Mouse (Mus musculus): ENCODE measurements at regions not wholly inside any gene's neighbourhood (a gene's known extent, or its start where the extent isn't known, plus 50 kb on each side); places are given as distances from the start of the nearest gene placed in this dataset.
A peak's percentile ranks its signal among the peaks of the same experiment; 100 is the strongest.

GRCm38 (mm10) chr3:159760293-159760692 is 79.2 kb upstream of the Wls start:
- Histone ChIP-seq H3K27ac (ENCODE audit: low read depth, low read length) (no peak overlapping the region), H3K36me3 (ENCODE audit: control insufficient read depth, insufficient read depth, low read length) (no peaks in the 10 kb centered on the region), H3K27me3 (ENCODE audit: control insufficient read depth, insufficient read depth, low read length) (no peaks in the 10 kb centered on the region), H3K9ac (ENCODE audit: low read depth, low read length) (no peak overlapping the region), H3K9me3 (ENCODE audit: control insufficient read depth, low read length) (no peaks in the 10 kb centered on the region), H3K4me1 (replicated peaks; ENCODE audit: control insufficient read depth, insufficient read depth, low read length) (no peaks in the 10 kb centered on the region), H3K4me2 (replicated peaks; ENCODE audit: low read depth, low read length) (no peak overlapping the region), H3K4me3 (ENCODE audit: low read depth, low read length) (no peak overlapping the region)
- no peak for DNase-seq (ENCODE audit: low spot score)
- 88% methylated on average over 2 of the region's 2 CpGs for WGBS
- ATAC-seq (ENCODE audit: low FRiP score): no peak

- 90% methylated on average over 2 of the region's 2 CpGs for WGBS
- DNase-seq (ENCODE audit: low spot score) (no peak), ATAC-seq (ENCODE audit: low FRiP score) (no peak)
- H3K36me3 ChIP-seq (ENCODE audit: control insufficient read depth, insufficient read depth, low read length): no peaks in the 10 kb centered on the region
- no peak overlapping the region for H3K4me3 ChIP-seq (ENCODE audit: low read depth, low read length)
- no peaks in the 10 kb centered on the region for H3K9me3 ChIP-seq (ENCODE audit: control insufficient read depth, low read length)
- H3K27me3 ChIP-seq (ENCODE audit: control insufficient read depth, insufficient read depth, low read length): no peaks in the 10 kb centered on the region
- no peak overlapping the region for H3K4me2 ChIP-seq (replicated peaks; ENCODE audit: low read depth, low read length)
- no peak overlapping the region for H3K27ac ChIP-seq (ENCODE audit: low read depth, low read length)
- H3K4me1 ChIP-seq (replicated peaks; ENCODE audit: control insufficient read depth, insufficient read depth, low read length): no peaks in the 10 kb centered on the region
- H3K9ac ChIP-seq (ENCODE audit: low read depth, low read length): no peak overlapping the region
These were observed 78.5 kb upstream of the Wls start for GRCm38 (mm10) chr3:159760949-159761348.

- H3K4me3 ChIP-seq (ENCODE audit: low read depth, low read length): no peak overlapping the region
- ATAC-seq (ENCODE audit: low FRiP score) (peak; percentile 84), DNase-seq (ENCODE audit: low spot score) (peak; percentile 53)
- no peaks in the 10 kb centered on the region for H3K27me3 ChIP-seq (ENCODE audit: control insufficient read depth, insufficient read depth, low read length)
- H3K9ac ChIP-seq (ENCODE audit: low read depth, low read length): no peak overlapping the region
- H3K4me2 ChIP-seq (replicated peaks; ENCODE audit: low read depth, low read length): no peak overlapping the region
- WGBS: 6% methylated on average over 13 of the region's 13 CpGs
- no peak overlapping the region for H3K27ac ChIP-seq (ENCODE audit: low read depth, low read length)
- no peaks in the 10 kb centered on the region for H3K36me3 ChIP-seq (ENCODE audit: control insufficient read depth, insufficient read depth, low read length)
- no peaks in the 10 kb centered on the region for H3K9me3 ChIP-seq (ENCODE audit: control insufficient read depth, low read length)
- no peaks in the 10 kb centered on the region for H3K4me1 ChIP-seq (replicated peaks; ENCODE audit: control insufficient read depth, insufficient read depth, low read length)
These were observed 57.1 kb upstream of the Wls start for GRCm38 (mm10) chr3:159782222-159782844.

- H3K4me3 ChIP-seq (ENCODE audit: low read depth, low read length): no peak overlapping the region
- H3K27ac ChIP-seq (ENCODE audit: low read depth, low read length): no peak overlapping the region
- H3K36me3 ChIP-seq (ENCODE audit: control insufficient read depth, insufficient read depth, low read length): no peaks in the 10 kb centered on the region
- no peaks in the 10 kb centered on the region for H3K9me3 ChIP-seq (ENCODE audit: control insufficient read depth, low read length)
- no peak for DNase-seq (ENCODE audit: low spot score)
- H3K4me1 ChIP-seq (replicated peaks; ENCODE audit: control insufficient read depth, insufficient read depth, low read length): no peaks in the 10 kb centered on the region
- peak; percentile 68; the same call in 1 of the 2 replicates for ATAC-seq (ENCODE audit: low FRiP score)
- H3K27me3 ChIP-seq (ENCODE audit: control insufficient read depth, insufficient read depth, low read length): no peaks in the 10 kb centered on the region
- H3K9ac ChIP-seq (ENCODE audit: low read depth, low read length): no peak overlapping the region
- 56% methylated on average over 8 of the region's 9 CpGs for WGBS
- H3K4me2 ChIP-seq (replicated peaks; ENCODE audit: low read depth, low read length): no peak overlapping the region
These were observed 51.7 kb upstream of the Wls start for GRCm38 (mm10) chr3:159787776-159788175.

Data from hindbrain, embryonic 11.5 days (tissue).